ENCODE assay signal across 7 mouse cellular contexts in genomic region chr9:104409381-104409780, GRCm38 (mm10).
DNase-seq lines count a peak whose midpoint lies in the region; ATAC-seq lines count a peak whose summit lies in the region.

No protein-coding gene starts in this region.

- no peak for ATAC-seq in embryonic facial prominence, embryonic 15.5 days (ENCODE audit: insufficient number of reproducible peaks, low FRiP score, low TSS enrichment, low read depth)
- ATAC-seq in limb, embryonic 11.5 days (ENCODE audit: insufficient number of reproducible peaks, low FRiP score, low TSS enrichment, low read depth) = no peak

- no peaks in the 10 kb centered on the region for H3K4me1 ChIP-seq in embryonic facial prominence, embryonic 15.5 days
- H3K4me1 ChIP-seq in limb, embryonic 11.5 days (ENCODE audit: control insufficient read depth, insufficient read depth, low read length) = no peaks in the 10 kb centered on the region; the same call in 1 of the 2 replicates

- H3K27ac ChIP-seq in embryonic facial prominence, embryonic 15.5 days (replicated peaks) = no peak overlapping the region
- no peak overlapping the region for H3K27ac ChIP-seq in limb, embryonic 11.5 days (replicated peaks; ENCODE audit: low read depth, low read length)

- WGBS in embryonic facial prominence, embryonic 15.5 days = 25% methylated on average over 12 of the region's 12 CpGs
- WGBS in limb, embryonic 11.5 days = 24% methylated on average over 12 of the region's 12 CpGs

- H3K4me2 ChIP-seq in embryonic facial prominence, embryonic 15.5 days (replicated peaks) = peak overlapping the region; percentile 51
- peak overlapping the region; percentile 60 for H3K4me2 ChIP-seq in limb, embryonic 11.5 days (ENCODE audit: low read depth, severe bottlenecking)

- DNase-seq in layer of hippocampus, postnatal 14 days (ENCODE audit: low spot score in 2 of 2) = peak; percentile 5 to 6
- no peak for DNase-seq in layer of hippocampus, adult 9-10 months (ENCODE audit: low spot score)
- DNase-seq in limb, embryonic 11.5 days (ENCODE audit: low spot score) = no peak
- peak; percentile 23 for DNase-seq in retina, postnatal 1 day
- DNase-seq in testis, postnatal 10 days (ENCODE audit: low spot score) = no peak
- DNase-seq in cerebellum, adult 11-12 months = no peak

- H3K9ac ChIP-seq in embryonic facial prominence, embryonic 15.5 days = no peak overlapping the region
- no peak overlapping the region for H3K9ac ChIP-seq in limb, embryonic 11.5 days (ENCODE audit: low read length)

- peak overlapping the region; percentile 29 for H3K4me3 ChIP-seq in embryonic facial prominence, embryonic 15.5 days (replicated peaks)
- H3K4me3 ChIP-seq in limb, embryonic 11.5 days (ENCODE audit: low read depth, low read length) = peak overlapping the region; percentile 21

- no peaks in the 10 kb centered on the region for H3K36me3 ChIP-seq in embryonic facial prominence, embryonic 15.5 days
- no peaks in the 10 kb centered on the region for H3K36me3 ChIP-seq in limb, embryonic 11.5 days (ENCODE audit: control insufficient read depth, insufficient read depth, low read length)

- H3K9me3 ChIP-seq in embryonic facial prominence, embryonic 15.5 days (replicated peaks) = no peaks in the 10 kb centered on the region
- no peaks in the 10 kb centered on the region for H3K9me3 ChIP-seq in limb, embryonic 11.5 days (ENCODE audit: control insufficient read depth, low read length)

- H3K27me3 ChIP-seq in embryonic facial prominence, embryonic 15.5 days = peaks cover 6% of the 10 kb centered on the region; the same call in 1 of the 2 replicates
- no peaks in the 10 kb centered on the region for H3K27me3 ChIP-seq in limb, embryonic 11.5 days (ENCODE audit: control insufficient read depth, insufficient read depth, low read length)

Comparison
In these comparisons a context has a peak if more than half of its experiments do, and no peak if none do; other contexts are left out.
1. DNase-seq: peak in layer of hippocampus, postnatal 14 days (2 of 2) and retina, postnatal 1 day (single experiment); none in layer of hippocampus, adult 9-10 months (single experiment), limb, embryonic 11.5 days (single experiment), testis, postnatal 10 days (single experiment) and cerebellum, adult 11-12 months (single experiment).